Mouse (Mus musculus): ENCODE results near the gene Eya2. TPM values are rescaled to one million over a fixed set of nuclear protein-coding genes. Genes with fewer than 3 reads are reported as not detected.

The Eya2 gene
- polyA plus RNA-seq, 1 experiment = 12.4 TPM

GRCm38 (mm10) chr2:165717182-165718176 is 122.6 kb downstream of the Eya2 start:
- no peak for DNase-seq (ENCODE audit: low spot score)

GRCm38 (mm10) chr2:165719382-165719781 is 124.5 kb downstream of the Eya2 start:
- no peak for DNase-seq (ENCODE audit: low spot score)

GRCm38 (mm10) chr2:165721941-165722340 is 127.1 kb downstream of the Eya2 start:
- DNase-seq (ENCODE audit: low spot score) = no peak

GRCm38 (mm10) chr2:165732552-165733238 is 137.9 kb downstream of the Eya2 start:
- no peak for DNase-seq (ENCODE audit: low spot score)

- DNase-seq (ENCODE audit: low spot score) = no peak
Measured at GRCm38 (mm10) chr2:165733701-165734100, 138.9 kb downstream of the Eya2 start.

GRCm38 (mm10) chr2:165736297-165736696 is 141.5 kb downstream of the Eya2 start:
- DNase-seq (ENCODE audit: low spot score) = no peak

GRCm38 (mm10) chr2:165740381-165740780 is 145.5 kb downstream of the Eya2 start:
- no peak for DNase-seq (ENCODE audit: low spot score)

GRCm38 (mm10) chr2:165740982-165741381 is 146.2 kb downstream of the Eya2 start:
- DNase-seq (ENCODE audit: low spot score) = no peak

GRCm38 (mm10) chr2:165741526-165742050 is 146.8 kb downstream of the Eya2 start:
- DNase-seq (ENCODE audit: low spot score) = no peak

- DNase-seq (ENCODE audit: low spot score) = no peak
Measured at GRCm38 (mm10) chr2:165742210-165742786, 147.5 kb downstream of the Eya2 start.

- DNase-seq (ENCODE audit: low spot score) = no peak
Measured at GRCm38 (mm10) chr2:165745306-165746098, 150.7 kb downstream of the Eya2 start.

- no peak for DNase-seq (ENCODE audit: low spot score)
Measured at GRCm38 (mm10) chr2:165747975-165748374, 153.1 kb downstream of the Eya2 start.

GRCm38 (mm10) chr2:165748426-165748825 is 153.6 kb downstream of the Eya2 start:
- DNase-seq (ENCODE audit: low spot score) = no peak

GRCm38 (mm10) chr2:165751068-165751467 is 156.2 kb downstream of the Eya2 start:
- no peak for DNase-seq (ENCODE audit: low spot score)

GRCm38 (mm10) chr2:165752704-165753103 is 157.9 kb downstream of the Eya2 start:
- no peak for DNase-seq (ENCODE audit: low spot score)

- no peak for DNase-seq (ENCODE audit: low spot score)
Measured at GRCm38 (mm10) chr2:165757799-165758198, 163.0 kb downstream of the Eya2 start.

GRCm38 (mm10) chr2:165758534-165758933 is 163.7 kb downstream of the Eya2 start:
- no peak for DNase-seq (ENCODE audit: low spot score)

GRCm38 (mm10) chr2:165759421-165759985 is 164.7 kb downstream of the Eya2 start:
- no peak for DNase-seq (ENCODE audit: low spot score)

- no peak for DNase-seq (ENCODE audit: low spot score)
Measured at GRCm38 (mm10) chr2:165768805-165769358, 174.1 kb downstream of the Eya2 start.

GRCm38 (mm10) chr2:165769375-165769948 is 174.6 kb downstream of the Eya2 start:
- DNase-seq (ENCODE audit: low spot score) = no peak

All from urinary bladder, adult 2 months (tissue).